Mouse (Mus musculus) frontal cortex, postnatal 14 days (tissue): ENCODE data around the gene Ptgdr2.
A peak's percentile ranks its signal among the peaks of the same experiment; 100 is the strongest.

Source experiments
- DNase-seq, 2 experiments: peaks; one replicate each; pipeline ENCODE4 v3.0.0; 2022; ENCODE audit warnings: low spot score in 2 of 2

Ptgdr2 gene

DNA sequence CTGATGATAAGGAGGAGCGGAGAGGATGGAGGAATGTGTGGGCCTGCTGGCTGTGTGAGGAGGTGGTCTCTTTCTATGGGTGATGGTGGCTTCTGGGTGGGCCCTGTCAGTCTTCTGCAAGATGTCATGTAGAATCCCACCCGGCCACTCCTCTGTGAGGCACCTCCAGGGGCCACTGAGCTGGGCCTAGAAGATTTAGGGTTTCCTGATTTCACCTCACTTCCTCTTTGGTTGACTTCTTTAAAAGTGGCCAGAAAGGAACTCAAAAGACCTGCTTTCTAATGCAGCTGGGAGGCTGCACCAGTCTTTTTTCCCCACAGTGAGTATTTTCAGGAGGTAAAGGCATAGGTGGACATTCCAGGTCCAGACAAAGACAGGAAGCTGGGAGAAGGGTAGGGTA lies 6.3 kb upstream of the Ptgdr2 start:
- no peak for DNase-seq

- no peak for DNase-seq
Observed at GRCm38 (mm10) chr19:10935029-10935428, 1.9 kb upstream of the Ptgdr2 start.

DNA sequence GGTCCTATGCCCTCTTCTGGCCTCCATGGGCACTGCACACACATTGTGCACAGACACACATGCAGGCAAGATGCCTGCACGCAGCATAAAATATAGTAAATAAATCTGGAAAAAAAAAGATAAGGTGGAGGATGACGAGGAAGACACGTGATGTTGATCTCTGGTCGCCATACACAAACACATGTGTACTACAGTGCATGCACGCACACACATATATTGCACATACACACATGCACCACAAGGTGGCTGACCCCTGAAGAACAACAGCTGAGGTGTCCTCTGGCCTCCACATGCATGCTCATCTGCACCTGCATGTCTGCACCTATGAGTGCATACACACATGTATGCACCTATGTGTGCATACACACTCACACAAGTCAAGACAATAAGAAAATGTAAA lies 883 bp upstream of the Ptgdr2 start:
- DNase-seq: no peak

GRCm38 (mm10) chr19:10938771-10939170 lies 1.8 kb downstream of the Ptgdr2 start:
- no peak for DNase-seq

GRCm38 (mm10) chr19:10940097-10940800 lies 3.3 kb downstream of the Ptgdr2 start:
- DNase-seq: peak; percentile 47 to 50

GRCm38 (mm10) chr19:10940801-10941457 lies 4.0 kb downstream of the Ptgdr2 start:
- DNase-seq: no peak

DNA sequence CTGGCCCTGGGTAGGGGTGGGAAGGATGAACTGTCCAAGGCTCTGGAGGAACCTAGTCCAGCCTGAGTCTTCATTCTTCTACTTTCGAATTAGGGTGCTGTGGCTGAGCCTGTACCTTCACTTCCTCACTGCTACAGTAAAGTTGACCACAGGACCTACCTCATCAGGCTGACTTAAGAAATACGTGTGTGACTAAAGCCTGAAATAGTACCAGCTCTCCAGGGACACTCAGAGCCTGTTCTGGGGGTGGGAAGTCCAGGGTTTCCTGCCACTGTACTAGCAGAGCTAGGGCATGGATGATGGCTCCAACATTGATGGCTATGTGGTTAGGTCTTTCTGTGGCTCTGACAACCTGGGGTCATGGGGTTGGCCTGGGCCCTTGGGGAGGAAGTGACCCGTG lies 7.0 kb downstream of the Ptgdr2 start:
- DNase-seq: no peak

DNA sequence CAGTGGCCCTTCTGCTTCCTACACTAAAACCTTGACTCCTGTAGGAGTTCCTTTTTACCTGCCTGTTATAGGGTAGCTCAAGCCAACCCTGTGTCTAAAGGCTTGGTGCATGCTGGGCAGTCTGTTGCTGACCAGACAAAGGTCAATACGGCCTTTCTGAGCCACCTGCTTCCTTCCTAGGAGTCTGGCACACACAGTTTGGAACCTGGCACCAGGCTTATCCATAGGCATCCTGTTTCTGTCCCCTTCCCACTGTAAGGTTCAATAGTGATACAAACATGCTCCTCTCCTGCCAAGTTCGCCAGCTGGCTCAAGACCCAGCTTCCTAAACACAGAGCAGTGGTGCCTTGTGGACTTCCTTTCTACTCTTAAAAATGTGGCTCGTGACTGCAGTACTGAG lies 9.5 kb downstream of the Ptgdr2 start:
- DNase-seq: no peak

- DNase-seq: no peak
Observed at GRCm38 (mm10) chr19:10947219-10947618, 10.3 kb downstream of the Ptgdr2 start.

DNA sequence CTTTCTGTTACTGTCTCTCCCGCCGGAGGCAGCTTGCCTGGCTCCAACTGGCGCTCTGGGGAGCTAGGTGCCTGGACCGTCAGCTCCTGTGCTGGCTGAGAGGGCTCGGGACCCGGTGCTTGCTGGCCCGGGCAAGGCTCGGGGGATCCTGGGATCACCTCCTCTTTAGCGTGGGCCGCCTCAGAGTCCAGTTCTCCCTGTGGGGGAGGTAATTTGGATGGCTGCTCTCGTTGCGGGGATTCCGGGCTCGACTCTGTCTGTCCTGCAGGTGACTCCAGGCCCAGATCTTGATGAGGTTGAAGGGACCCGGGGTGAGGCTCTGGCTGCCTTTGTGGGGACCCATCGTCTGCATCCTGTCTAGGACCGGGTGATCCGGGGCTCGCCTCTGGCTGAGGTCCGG lies 11.5 kb downstream of the Ptgdr2 start:
- no peak for DNase-seq

DNA sequence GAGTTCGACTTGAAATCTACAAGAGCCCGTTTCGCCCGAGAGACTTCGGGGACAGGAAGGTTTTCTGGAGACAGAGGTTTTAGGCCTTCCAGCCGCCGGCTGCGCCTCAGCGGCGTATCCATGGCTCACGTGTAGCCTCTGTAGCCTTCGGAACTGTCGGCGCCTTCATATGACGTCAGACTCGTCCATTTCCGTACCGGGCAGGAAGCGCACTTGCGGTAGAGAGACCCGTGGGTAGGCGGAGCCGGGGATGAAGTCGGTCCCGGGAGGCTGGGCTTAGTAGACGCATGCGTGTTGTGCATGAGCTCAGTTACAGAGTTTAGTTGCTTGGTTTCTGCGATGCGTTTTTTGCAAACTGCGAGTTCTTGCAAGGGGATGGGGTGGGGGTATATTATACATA lies 12.2 kb downstream of the Ptgdr2 start, which contains the start of gene Ccdc86:
Gene Ccdc86, minus strand, starts transcription at position 155 of the 400 bp plus-strand sequence.
- DNase-seq: peak; percentile 93

GRCm38 (mm10) chr19:10949558-10949957 lies 12.6 kb downstream of the Ptgdr2 start:
- DNase-seq: no peak

DNA sequence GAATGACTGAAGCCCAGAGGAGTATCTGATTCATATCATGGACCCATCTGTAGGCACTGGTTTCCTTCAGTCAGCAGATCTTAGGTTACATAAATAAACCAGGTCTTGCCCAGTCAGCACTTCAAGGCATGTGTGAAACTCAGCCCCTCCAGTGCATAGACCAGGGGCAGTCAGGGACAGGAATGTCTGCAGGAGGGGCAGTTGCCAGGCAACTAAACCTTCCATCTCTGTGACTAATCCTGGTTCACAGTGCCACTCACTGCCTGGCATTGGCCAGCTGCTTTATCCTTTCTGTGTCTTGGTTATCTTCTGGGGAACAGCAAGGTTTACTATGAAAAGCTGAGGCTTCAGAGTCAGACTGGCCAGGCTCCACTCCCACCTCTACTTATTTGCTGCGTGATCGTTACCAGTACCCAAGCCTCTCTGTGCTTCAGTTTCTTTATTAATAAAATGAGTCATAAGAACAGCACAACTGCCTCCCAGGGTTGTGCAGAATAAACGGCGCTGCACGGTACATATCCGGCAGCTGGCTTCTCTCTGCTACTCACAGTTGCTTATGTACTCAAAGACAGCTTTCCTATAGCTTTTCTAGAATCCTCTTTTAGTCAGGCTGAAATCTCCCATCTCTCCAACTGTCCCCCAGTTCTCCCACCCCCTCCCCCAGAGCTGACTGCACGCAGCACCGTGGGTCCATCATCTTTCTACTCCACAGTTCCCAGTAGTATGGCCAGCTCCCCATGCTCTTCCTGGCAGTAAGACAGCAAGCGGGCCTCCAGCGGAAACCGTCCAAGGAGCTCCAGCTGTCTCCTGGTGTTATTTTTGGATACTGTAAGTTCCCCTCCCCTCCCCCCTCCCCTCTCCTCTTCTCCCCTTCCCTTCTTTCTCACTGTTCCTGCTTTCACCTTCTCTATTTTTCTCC lies 15.3 kb downstream of the Ptgdr2 start:
- peak in 1 of 2 experiments; percentile 39 for DNase-seq

DNA sequence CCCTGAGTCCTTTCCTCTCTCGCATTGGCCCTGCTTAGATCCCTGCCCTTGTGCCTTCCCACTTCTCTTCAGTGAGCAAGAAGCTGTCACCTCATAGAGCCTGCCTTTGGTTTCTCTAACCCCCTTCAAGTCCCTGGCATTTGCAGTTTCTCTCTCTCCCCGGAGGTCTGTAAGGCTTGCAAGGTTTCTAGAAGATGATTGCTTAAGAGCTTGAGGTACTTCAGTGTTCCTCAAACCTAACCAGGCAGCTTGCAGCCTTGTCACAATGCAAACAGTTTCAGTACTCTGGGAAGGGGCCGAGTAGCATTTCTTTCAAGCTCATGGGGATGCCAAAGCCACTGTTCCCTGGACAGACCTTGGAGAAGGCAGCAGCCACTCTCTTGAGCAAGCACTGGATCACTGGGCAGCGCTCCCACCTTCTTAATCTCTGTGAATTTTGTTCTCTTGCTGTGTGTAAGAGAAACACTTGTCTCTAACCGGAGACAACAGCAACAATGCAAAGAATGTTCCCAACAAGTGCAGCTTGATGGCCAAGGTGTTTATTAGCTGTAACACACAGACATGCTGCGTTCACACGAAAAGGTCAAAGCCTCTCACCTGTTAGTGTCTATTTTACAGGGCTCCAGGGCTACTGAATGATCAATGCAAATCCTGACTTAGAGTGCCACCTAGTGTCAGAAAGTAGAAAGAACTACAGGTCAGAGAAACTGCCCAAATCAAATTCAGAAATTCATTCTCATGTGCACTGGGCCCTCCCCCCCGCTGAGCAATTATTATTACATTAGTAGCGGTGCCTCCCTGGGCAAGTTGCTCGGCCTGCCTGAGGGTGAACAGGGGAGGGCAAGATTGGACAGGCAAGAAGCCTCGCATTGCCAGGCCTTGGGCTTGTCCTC lies 22.4 kb downstream of the Ptgdr2 start:
- no peak for DNase-seq

- no peak for DNase-seq
Observed at GRCm38 (mm10) chr19:10959978-10960346, 23.0 kb downstream of the Ptgdr2 start.

DNA sequence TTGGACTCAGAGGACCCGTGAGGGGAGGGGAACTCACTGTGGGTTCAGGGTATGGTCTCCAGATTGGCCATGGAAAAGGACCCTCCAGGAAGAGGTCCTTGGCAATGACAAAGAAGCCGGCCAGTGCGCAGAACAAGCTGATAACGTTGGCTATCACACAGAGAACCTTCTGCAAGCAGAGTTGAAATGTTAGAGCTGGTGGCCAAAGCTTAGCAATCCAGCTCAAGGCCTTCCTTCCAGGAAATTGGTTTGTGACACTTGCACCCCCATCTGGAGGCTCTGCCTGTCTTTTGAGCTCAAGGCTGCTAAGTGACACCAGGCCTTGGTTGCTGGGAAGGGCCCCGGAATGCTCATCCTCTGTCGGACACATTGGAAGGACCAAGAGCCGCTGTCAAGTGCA lies 28.8 kb downstream of the Ptgdr2 start:
- DNase-seq: no peak

DNA sequence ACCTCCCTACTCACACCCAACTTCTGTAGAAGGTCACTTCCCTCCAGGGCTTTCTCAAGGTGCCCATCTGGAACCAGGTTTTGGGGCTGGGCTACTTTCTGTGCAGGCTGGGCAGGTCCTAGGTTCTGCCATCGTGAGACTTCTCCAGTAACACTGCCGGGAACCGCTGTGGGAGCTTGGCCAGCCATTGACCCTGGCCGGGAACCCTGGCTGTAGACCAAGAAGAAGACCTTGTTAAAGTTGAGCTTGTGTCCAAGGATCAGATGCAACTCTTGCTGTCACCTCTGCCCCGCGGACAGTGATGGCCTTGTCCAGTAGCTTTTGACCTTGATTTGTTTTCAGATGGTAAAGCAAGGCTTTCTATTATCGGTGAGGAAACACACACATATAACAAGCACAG lies 31.6 kb downstream of the Ptgdr2 start:
- DNase-seq: no peak

DNA sequence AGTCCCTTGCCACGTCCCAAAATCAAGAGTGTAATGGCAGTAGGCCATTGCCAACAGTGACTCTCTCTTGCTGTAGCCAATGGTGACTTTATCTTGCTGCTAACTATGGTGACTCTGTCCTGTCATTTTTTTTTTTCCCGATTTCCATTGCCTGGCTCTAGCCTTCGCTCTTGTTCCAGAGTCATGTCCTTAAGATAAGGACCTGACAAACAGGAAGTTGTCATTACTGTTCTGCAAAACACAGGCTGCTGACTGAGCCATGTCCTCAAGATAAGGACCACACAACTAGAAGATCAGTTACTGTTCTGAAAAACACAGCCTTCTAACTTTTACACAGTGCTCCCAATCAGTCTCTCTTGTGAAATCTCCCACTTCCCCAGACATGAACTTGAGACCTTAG lies 33.5 kb downstream of the Ptgdr2 start:
- no peak for DNase-seq

DNA sequence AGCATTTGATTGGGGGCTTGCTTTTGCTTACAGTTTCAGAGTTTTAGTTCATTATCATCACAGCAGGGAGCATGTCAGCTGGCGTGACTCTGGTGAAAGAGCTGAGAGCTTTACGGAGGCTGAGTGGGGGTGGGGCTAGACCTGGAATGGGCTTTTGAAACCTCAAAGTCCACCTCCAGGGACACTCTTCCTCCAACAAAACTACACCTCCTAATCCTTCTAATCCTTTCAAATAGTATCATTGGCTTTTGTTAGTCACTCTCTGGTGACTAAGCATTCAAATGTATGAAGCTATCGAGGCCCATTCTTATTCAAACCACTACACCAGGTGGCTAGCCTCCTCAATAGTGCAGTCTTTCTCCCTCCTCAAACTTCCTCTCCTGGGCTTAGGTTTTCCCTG lies 35.7 kb downstream of the Ptgdr2 start:
- DNase-seq: no peak

DNA sequence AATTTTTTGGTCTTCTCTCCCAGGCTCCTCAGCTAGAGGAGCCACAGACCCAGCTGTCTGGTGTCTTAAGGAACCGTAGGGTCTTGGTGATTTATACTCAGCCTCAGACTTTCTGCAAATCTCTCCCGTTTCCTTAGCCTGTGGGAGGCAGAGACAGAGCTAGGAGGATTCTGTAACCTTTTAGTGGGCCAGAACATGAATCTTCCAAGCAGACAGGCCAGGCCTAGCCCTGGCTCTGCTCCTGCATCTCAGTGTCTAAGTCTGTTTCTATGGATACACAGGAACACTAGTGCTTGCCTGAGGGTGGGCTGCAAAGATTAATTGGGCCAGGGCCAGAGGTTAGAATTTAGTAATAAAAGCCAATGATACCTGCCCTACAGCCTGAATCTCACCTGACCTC lies 36.2 kb downstream of the Ptgdr2 start:
- DNase-seq: no peak

- no peak for DNase-seq
Observed at GRCm38 (mm10) chr19:10974238-10974865, 37.4 kb downstream of the Ptgdr2 start, which contains the start of gene Ms4a10. TSS of gene Ms4a10 (minus strand) at chr19:10974670.
